Mouse (Mus musculus): Measurements from ENCODE around the gene Skiv2l.
"Not testable (repeated sequence)": the region's sequence is repeated elsewhere in the genome, so short reads cannot be mapped to it uniquely, and the experiment has no call there.

Gene Skiv2l

DNA sequence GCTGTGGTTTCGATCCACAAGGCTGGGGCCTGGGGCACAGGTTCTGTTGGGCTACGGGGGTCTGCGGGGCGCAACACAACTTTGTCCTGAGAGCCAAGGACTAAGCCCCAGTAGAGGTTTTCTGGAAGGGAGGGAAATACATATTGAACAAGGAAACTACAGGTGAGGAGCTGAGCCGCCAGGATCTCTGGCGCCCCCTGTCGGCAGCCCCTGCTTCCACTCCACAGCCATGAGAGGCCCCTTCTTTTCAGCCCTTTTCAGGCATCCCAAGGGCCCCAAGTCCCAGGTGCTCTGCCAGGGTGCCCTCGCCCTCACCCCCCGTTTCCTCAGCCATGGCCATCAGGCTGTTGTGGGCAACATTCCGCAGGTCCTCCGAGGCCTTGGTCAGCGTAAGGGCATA lies 36.3 kb downstream of the Skiv2l start:
- in situ Hi-C loops (cut with MboI) = not testable (repeated sequence)

DNA sequence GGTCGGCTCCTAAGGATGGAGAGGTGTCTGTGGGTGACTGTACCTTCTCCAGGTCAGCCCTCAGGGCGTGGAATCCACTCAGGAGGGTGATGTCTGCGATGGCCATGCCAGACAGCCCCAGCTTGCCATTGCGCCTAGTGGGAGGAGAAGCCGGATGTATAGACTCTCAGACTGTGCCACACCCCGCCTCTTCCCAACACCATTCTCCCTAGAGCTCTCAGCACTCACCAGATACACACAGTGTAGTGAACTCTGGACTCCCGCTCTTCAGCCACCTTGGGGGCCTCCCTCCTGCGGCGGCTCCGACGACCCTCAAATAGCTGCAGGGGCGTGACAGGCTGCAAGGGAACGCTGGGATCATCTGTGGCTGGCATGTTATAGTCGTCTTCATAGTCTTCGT lies 38.7 kb downstream of the Skiv2l start:
- in situ Hi-C loops (cut with MboI) = no loop called here

DNA sequence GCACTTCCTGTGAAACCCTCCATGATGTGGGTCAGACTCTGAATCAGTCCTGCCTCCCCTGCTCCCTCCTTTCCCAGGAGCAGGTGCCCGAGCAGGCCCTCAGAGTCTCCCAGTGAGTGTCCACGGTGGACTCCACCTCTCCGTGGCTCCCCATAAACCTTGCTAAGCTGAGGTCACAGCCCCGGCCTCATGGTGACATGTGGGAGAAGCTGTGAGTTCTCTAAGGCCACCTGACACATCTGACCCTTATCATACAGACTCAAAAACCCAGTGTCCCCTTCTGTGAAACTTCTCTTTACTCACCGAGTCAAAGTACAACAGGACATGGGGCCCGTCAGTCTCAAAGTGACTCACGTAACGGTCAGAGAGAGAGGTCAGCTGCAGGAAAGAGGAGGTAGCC lies 39.2 kb downstream of the Skiv2l start:
- in situ Hi-C loops (cut with MboI) = not testable (repeated sequence)

DNA sequence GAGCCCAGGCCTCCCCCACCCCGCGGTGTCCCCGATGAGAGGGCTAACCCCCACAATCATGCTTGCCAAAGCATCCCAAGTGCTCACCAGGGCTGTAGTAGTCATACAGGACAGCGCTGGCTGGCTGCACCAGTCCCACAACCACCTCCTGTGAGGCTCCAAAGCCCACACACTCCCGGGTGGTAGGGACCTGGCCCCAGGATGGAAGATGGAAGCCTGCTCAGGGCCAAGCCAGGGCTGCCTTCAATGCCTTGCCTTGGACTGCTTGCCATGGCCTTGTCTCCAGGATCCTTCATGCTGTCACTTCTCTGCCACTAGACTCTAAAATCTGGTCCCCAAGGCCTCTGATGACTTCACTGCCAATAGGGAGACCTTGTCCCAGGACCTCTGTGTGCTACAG lies 39.6 kb downstream of the Skiv2l start:
- in situ Hi-C loops (cut with MboI) = not testable (repeated sequence)

DNA sequence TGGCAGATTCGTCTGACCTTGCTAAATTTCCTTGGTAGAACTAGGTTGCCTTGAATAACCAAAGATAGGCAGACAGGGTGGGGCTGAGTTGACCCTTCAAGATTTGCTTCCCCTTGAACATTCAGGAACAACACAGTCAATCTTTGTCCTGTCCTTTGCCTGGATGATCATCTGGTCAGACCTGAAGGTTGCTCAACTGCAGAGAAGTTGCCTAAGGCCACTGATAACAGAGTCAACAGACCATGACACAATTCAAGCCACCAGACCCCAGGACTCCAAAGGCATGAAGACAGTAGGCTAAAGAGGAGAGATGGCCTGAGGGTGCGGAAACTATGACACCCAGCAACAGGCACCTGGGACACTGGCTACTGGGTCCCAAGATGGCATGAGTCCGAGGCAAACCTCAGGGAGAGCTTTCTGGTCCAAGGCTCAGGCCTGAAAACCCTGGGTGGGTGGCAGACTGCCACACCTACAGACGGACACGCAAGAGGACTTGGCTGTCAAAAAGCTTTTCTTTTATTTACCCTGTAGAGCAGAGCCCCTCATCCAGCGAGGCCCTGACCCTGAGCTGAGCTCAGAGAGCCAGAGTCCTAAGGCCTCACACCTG lies 41.3 kb downstream of the Skiv2l start:
- in situ Hi-C loops (cut with MboI) = no loop called here

DNA sequence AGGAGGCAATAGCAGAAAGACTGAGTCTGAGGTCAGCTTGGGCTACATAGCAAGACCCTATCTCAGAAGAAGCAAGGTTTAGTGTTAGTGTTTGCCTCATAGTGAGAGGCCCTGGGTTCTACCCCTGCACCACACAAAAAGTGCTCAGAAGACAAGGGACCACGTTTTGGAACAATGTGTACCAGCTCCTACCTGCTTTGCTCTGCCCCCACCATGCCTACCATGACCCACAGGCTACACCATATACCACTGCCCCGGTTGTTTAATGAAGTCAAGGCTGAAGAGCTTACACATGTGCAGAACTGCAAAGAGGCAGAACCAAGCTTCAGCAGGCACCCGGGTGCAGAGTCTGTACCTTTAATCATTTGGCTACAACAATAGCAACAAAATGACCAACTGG lies 42.8 kb downstream of the Skiv2l start:
- in situ Hi-C loops (cut with MboI) = no loop called here

DNA sequence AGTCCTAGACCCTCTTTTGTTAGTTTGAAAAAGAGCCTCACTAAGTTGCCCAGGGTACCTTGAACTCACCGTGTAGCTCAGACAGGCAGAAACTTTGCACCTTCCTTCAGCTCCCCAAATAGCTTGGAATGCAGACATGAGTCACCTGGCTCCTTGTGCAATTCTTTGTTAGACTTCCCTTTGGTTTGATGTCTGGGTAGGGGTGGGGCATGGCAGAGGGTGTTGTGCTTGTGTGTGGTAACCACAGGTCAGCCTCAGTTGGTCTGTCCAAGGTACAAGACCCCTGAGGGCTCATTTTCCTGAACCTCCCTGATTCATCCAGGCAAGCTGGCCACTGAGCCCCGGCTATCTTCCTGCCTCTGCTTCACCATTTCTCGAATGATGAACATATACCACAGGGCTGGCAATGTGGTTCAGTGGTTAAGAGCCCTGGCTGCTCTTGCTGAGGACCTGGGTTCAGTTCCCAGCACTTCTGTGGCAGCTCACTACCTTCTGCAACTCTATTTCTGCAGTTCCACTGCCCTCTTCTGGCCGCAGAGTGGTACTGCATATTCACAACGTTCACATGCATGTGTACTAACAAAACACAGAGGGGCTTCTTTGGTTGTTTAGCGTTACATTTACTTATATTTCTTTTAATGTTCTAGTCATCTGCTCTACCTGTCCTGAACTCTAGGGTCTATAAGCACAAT lies 45.0 kb downstream of the Skiv2l start:
- in situ Hi-C loops (cut with MboI) = no loop called here

DNA sequence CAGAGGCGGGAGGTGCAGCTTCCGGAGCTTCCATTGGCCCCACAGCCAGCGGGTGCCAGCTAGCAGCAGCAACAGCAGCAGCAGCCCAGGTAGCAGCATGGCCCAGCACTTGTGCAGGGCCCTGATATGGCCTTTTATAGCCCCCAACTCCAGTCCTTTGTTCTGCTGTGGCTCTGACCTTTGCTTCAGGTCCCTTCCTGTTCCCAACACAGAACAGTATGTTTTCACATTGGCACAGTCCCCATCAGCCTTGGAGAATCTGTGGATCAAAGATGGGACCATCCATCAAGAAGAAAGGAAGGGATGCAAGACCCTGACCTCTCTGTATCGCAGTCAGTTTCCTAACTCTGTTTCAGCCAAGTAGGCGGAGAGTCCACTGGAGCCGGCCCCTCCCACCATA lies 45.7 kb downstream of the Skiv2l start, which contains the start of gene Cyp21a1:
Gene Cyp21a1, minus strand, starts transcription at position 261 of the 400 bp plus-strand sequence.
- in situ Hi-C loops (cut with MboI) = not testable (repeated sequence)

DNA sequence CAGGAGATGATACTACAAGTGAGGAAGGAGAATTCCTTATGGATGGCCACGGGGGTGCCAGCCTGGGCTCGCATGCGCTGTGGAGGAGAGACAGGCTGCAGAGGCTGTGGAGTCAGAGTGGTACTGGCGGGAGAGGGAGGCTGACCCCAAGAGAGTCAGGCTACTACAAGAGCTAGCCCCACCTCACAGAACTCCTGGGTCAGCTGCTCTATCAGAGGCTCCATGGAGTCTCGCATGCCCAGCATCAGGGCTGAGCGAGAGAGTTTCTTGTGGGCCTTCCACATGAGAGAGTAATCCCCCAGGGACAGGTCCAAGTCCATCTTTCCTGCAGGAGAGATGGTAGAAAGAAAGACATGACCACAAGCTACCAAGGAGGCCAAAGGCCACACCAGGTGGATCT lies 46.6 kb downstream of the Skiv2l start:
- in situ Hi-C loops (cut with MboI) = not testable (repeated sequence)

DNA sequence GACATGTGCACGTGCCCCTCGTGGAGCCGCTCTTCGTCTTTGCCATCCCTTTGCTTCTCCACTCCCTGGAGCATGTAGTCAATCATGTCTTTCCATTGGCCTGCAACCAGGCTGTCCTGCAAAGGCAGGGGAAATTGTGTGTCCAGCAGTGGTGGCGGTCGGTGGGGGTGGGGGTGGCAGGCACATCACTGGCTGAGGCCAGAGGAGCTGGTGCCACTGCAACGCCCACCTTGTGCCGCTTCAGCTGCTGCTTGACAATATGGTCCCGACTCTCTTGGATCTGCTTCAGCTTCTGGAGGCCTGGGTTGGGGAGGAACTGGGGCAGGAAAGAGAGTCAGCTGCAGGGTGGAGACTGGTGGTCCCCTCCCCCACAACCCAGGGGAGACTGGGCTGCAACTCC lies 47.3 kb downstream of the Skiv2l start:
- in situ Hi-C loops (cut with MboI) = not testable (repeated sequence)

DNA sequence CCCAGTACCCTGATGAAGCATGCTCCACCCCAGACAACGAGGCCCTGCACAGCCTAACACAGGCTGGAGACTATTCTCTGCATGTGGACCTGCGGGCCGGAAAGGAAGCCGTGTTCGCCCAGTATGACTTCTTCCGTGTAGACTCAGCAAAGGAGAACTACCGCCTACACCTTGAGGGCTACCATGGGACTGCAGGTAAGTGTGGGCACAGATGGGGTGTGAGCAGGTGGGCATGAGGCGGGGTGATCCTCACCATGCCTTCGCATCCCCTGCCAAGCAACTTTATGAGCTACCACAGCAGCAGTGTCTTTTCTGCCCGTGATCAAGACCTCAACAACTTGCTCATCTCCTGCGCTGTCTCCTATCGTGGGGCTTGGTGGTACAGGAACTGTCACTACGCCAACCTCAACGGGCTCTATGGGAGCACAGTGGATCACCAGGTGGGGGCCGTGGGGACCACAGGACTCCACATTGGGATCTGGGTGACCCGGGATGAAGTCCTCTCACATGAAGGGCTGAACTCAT lies 49.2 kb downstream of the Skiv2l start:
- in situ Hi-C loops (cut with MboI) = not testable (repeated sequence)

DNA sequence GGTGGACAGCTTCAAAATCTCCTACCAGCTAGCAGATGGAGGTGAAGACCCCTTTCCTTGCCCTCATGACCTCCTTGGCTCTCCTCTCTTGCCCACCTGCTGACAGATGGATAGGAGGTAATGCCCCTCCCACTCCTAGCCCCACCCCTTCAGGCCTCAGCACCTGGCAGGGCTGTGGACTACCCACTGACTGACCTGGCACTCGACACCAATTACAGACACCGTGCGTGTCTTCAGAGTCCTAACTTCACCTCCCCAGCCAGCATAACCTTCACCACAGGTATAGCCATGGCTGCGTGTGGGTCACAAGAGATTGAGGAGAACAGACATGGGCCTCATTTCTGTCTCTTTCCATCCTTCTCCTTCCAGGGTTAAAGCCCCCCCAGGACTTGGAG lies 50.5 kb downstream of the Skiv2l start:
- in situ Hi-C loops (cut with MboI) = no loop called here

DNA sequence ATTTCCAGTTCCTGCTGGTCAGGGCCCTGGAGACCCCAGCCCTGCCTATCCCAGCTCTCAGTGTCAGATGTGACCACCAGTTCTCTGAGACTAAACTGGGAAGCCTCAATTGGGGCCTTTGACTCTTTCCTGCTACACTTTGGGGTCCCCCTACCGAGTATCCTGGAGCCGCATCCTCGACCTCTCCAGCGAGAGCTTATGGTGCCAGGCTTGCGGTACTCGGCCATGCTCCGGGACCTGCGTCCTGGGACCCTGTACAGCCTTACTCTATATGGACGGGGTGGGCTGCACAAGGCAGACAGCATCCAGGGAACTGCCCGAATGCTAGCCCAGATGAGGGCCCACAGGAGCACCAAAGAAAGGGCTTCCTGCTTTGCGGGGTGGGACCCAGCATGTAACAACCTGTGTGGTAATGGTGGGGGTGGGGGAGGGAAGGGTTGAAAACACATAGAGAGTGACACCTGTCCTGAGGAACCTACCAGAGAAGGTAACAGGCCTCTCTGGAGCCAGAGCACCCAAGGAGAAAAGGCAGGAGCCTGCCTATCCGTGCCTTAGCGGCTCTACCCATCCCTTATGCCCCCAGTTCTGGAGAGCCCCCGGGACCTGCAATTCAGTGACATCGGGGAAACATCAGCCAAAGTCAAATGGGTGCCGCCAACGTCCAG lies 51.0 kb downstream of the Skiv2l start:
- in situ Hi-C loops (cut with MboI) = no loop called here

DNA sequence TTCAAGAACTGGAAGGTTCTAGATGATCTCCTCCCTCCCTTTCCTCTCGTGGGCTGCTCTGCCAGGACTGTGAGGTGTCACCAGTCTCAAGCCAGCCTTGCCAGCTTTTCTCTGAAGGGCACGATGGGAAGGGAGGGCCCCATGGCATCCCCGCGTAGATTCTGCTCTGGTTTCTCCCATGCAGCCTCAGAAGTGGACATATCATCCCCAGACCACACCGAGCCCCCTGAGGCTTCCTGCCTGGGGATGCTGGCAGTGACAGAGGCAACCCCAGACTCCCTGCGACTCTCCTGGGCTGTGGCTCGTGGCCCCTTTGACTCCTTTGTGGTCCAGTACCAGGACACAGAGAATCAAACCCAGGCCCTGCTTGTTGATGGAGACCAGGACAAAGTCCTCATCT lies 51.9 kb downstream of the Skiv2l start:
- in situ Hi-C loops (cut with MboI) = not testable (repeated sequence)

DNA sequence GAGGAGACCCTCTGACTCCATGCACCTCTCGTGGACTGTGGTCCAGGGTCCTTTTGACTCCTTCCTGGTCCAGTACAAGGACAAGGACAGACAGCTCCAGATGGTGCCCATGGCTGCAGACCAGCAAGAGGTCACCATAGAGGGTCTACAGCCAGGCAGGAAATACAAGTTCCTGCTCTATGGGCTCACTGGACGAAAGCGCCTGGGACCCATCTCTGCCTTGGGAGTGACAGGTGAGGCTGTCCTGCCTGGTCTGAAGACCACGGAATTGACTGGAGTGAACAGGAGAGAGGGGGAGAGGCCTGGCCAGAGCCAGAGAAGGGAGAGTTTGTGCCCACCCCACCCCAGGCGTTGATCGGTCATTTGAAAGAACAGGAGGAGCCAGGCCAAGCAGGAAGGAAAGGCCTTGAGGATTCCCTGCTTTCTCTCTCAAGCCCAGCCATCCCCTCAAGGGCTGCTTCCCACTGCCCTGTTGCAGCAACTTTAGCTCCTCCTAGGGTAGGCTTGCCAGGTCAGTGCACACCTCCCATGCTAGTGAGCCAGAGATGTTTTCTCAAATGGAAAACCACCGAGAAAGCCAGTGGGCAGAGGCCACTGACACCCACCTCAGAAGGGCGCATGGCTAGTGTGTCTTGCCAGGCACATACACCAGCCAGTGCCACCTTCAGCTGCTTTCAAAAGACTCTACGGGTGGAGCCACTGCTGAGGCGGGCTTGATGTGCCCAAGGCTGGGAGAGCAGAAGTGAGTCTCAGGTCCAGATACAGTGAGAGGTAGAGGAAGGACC lies 52.6 kb downstream of the Skiv2l start:
- in situ Hi-C loops (cut with MboI) = not testable (repeated sequence)

DNA sequence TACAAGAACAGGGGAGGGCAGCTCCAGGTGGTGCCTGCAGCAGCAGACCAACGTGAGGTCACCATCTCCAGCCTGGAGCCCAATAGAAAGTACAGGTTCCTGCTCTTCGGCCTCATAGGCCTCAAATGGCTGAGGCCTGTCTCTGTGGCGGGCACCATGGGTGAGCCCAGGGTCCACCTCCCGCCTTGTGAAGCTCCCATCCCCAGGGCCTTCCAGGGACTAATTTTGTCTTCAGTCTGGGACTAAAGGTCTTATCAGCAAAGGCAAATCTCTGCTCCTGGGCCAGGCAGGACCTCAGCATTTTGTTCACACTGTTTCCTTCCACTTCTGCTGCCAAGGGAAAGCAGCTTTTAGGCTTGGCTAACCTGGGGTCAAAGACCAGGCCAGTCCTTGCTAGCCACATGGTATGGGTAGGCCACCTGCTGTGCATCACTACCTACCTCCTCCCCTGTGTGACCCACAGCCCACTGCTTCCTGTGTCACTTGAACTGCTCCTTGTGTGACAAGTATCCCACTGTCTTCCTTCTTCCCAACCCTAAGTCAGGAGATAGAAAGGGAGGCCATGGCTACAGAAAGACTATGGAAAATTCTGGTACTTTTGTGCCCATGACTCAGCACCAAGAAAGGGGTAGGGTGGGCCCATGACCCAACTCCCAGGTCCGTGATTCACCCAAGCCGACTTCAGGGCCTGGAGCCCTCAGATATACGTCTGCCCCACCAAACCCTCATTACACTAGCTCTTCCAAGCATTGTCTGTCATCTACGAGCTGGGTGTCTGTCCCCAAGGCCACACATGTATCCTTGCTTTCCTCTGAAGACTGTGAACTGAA lies 53.5 kb downstream of the Skiv2l start:
- in situ Hi-C loops (cut with MboI) = no loop called here

DNA sequence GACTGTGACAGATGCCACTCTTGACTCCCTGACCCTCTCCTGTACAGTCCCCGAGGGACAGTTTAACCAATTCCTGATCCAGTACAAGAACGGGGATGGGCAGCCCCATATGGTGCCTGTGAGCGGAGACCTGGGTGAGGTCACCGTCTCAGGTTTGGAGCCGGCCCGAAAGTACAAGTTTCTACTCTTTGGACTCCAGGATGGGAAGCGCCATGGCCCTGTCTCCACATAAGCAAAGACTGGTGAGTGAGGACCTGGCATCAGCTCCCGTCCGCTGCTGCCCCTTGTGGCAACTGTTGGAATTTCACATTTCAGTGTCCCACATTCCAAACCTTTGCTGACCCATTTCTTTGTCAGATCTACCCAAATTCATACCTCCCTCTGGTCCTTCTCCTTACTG lies 54.4 kb downstream of the Skiv2l start:
- in situ Hi-C loops (cut with MboI) = no loop called here

DNA sequence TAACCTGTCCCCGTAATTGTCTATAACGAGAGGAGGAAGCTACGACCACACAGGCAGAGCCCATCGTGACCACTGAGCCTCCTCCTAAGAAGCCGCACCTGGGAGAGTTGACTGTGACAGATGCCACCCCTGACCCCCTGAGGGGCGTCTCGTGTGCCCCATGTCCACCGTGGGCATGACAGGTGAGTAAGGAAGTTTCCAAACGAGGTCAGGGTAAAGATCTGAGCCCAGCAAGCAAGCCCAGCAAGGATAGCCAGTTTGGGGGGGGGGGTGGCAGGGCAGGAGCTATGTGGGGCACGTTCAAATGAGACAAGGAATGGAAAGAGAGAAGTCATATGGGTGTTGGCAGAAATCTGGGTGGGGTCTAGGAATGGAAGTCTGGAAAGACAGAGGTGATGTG lies 55.0 kb downstream of the Skiv2l start:
- in situ Hi-C loops (cut with MboI) = no loop called here

Data from mature B cell (primary cell).